Mouse (Mus musculus): ENCODE measurements at regions not wholly inside any gene's neighbourhood (a gene's known extent, or its start where the extent isn't known, plus 50 kb on each side); places are given as distances from the start of the nearest gene placed in this dataset.

- no peak for DNase-seq
These were observed 162.9 kb upstream of the Prok2 start for GRCm38 (mm10) chr6:99889055-99889454.

DNA sequence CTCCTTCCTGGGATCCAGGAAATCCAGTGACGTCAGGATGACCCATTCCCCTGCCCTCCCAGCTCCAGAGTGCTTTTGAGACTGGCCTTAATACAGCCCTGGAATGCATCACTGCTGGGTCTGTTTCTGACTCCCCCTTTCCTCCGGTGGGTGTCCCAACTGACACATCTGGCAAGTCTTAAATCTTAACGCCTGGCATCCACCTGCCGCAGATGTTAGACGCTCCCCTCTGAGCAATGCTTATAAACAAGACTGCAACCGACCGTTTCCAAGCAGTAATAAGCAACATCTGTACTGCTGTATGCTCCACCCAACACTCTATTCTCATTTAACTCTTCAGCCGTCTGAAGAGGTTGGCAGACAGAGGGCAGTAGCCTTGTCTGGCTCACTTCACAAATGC, 161.7 kb upstream of the Prok2 start:
- DNase-seq: no peak

- DNase-seq: no peak
These were observed 158.6 kb upstream of the Prok2 start for GRCm38 (mm10) chr6:99884755-99885154.

GRCm38 (mm10) chr6:99884054-99884453, 157.9 kb upstream of the Prok2 start:
- DNase-seq: no peak

- DNase-seq: no peak
These were observed 155.4 kb upstream of the Prok2 start for GRCm38 (mm10) chr6:99881606-99882005.

DNA sequence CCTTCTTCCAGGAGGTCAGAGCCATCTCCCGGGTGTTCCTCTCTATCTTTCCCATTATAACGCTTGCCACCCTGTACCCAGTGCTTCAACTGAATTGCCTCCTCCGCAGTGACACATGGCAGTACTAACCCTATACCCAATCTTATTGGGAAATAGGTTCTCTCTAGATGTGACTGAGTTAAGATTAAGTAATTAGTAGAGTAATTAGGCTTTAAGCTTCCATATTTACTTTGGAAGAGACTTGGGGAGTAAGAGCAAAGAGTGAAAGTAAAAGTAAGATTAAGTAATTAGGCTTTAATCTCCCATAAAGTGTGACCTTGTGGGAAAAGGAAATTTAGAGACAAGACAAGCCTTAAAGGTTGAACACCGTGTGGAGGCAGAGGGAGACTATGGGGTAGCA, 148.7 kb upstream of the Prok2 start:
- no peak for DNase-seq

GRCm38 (mm10) chr6:99874029-99874428, 147.8 kb upstream of the Prok2 start:
- no peak for DNase-seq

DNA sequence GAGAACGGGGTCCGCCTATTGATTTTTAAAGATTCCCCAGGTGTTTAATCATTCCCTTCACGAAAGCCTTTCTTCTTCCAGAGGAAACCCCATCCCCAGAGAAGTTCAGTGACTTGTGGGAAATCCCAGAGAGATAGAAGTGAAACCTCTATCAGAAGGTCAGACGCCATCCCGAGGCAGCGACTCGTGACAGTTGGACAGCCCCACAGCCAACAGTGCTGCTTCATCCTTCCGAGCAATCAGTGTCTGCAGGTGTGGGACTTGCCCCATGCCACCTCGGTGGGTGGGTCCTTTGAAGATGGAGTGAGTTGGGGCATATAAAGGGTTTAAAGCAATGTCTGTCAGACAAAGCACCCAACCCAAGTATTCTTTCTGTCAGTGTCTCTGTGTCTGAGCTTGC, 139.9 kb upstream of the Prok2 start:
- DNase-seq: no peak

DNA sequence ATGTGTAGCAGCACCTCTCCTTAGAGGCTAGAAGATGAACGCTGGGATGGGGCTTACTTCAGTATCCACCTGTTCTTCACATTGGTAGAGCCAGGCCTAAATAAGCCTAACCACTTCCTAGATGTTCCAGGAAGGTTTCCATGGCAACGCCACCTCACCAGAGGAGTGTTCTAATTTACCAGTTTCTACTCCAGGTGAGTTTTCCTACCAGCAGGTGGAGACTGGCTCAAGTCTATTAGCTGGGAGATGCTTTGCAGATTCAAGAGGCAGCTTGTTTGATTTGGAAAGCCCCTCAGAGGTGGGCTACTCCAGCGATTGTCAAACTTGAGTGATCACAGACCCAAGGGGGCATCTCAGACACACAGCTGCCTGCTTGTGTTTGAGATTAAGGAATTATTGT, 138.8 kb upstream of the Prok2 start:
- peak; percentile 14 for DNase-seq

DNA sequence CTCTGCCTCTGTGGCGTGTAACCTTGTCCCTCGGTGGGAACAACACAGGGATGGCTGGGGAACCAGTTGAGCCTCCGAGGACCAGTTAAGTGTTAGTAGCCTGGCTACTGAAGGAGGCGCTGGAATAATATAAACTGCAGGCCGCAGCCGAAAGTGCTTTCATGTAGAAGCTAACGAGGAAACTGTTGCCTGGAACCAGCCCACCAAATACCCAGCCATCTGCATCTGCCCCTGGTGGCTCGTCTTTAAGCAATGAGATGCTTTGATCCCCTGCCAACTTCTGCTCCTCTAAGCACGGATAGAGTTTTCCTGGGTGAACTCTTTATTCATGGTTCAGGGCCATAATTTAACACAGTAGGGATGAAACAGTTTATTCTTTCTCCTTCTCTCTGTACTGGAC, 137.2 kb upstream of the Prok2 start:
- DNase-seq: no peak

DNA sequence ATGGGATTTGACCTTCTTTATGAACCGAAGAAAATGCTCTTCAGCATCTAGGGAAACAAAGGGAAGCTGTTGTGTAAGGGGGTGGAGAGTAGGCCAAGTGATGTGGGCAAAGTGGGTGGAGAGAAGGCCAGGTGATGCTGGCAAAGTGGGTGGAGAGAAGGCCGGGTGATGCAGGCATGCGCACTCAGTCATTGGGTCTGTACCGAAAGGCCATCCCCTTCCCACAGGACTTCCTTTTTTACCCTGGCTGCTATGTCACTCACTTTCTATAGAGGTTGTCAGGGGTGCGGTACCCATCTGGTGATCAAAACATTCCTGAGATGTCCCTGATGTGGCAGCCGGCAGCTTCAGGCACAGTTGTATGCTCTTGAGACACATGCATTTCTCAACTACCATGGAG, 131.2 kb upstream of the Prok2 start:
- no peak for DNase-seq

DNA sequence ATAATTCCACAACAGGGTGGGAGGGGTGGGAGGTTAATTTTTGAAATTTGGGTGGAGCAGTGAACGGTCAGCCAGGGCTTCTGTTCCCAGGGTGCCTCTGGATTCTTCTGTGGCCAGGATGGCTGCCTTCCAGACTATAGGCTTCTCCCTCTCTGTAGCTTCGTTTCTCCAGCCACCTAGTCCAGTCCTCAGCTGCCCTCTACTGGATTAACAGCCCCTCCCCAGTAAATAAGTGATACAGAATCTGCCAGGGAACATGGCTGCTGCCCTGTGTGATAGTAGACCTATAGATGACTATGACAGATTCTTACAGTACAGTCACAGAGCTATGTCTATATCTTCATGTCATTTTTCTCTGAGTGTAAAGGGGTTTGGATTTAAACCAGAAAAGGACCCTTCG, 127.5 kb upstream of the Prok2 start:
- DNase-seq: no peak

DNA sequence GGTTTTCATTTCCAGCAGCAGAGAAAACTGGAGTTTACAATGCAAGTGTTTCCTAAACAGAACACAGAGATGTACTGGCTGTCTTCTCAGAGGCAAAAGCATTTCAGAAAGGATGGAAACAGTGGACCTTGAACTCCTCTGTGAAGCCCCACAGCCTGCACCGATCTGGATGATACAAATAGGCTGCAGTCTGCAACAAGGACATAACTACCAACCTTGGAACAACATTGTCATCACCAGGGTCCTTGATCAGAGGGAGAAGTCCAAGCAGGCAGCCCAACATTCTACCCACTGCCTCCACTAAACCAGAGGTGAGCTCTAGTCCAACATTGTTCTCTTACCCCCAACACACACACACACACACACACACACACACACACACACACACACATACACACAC, 124.5 kb upstream of the Prok2 start:
- no peak for DNase-seq

DNA sequence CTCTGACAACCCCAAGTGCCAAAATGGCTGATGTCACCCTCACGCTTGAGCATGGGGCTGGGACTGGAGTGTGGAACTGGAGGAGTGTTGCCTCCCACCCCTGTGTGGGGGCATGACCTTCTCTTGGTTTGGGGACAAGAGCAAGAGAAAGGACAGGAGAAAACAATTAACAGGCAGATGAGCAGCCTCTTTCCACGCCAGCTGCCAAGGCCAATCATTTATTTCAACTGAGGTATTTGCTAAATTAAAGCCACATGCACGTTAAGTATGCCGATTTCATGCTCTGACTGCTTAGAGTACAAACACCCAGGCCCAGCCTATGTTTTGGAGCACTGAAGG, 119.3 kb upstream of the Prok2 start:
- peak; percentile 9 for DNase-seq

DNA sequence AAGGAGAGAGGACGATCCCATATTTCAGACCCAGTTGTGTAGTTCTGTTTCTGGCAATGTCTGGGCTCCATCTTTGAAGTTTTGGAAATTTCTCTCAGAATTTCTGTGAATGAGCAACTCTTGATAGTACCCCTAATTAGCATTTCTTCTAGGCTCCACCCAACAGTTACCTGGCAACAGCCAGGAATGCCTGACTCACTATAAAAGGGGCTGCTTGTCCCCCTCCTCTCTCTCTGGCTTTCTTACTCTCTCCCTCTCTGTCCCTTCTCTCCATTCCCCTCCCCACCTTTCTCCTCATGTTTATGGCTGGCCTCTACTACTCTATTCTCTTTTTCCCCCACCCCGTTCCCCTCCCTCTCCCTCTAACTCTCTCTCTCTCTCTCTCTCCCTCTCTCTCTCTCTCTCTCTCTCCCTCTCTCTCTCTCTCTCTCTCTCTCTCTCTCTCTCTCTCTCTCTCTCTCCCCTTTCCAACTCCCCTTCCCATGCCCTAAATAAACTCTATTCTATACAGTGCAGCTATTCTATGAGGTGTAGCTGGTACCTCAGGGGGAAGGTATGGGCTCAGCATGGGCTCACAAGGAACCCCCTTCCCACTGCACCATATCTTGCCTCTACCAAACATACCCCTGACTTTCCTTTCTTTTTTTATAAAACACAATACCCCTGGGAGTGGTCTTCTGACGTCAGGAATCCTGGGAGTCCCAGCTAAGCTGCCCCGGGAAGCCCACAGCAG, 118.7 kb upstream of the Prok2 start:
- no peak for DNase-seq

GRCm38 (mm10) chr6:99843507-99843906, 117.3 kb upstream of the Prok2 start:
- DNase-seq: no peak

GRCm38 (mm10) chr6:99842723-99843122, 116.5 kb upstream of the Prok2 start:
- DNase-seq: no peak

DNA sequence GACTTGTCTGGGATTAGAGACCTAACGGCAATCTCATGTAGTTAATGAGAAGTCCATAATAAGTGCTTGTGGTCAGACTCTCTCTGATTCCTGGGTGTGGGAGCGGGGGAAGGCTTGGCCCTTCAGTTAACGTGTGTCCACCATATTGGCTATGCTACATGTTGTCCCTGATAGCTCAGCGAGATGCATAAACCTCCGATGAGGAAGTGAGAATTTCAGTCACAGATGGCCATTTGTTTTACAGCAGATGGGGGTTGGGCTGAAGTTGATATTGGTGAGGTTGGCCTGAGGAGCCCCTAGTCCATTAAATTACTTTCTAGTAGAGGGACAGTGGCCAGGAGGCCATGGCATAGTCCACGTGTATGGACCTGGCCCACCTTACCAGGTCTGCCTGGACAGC, 114.6 kb upstream of the Prok2 start:
- DNase-seq: no peak

GRCm38 (mm10) chr6:99833323-99833722, 107.1 kb upstream of the Prok2 start:
- DNase-seq: peak; percentile 75

DNA sequence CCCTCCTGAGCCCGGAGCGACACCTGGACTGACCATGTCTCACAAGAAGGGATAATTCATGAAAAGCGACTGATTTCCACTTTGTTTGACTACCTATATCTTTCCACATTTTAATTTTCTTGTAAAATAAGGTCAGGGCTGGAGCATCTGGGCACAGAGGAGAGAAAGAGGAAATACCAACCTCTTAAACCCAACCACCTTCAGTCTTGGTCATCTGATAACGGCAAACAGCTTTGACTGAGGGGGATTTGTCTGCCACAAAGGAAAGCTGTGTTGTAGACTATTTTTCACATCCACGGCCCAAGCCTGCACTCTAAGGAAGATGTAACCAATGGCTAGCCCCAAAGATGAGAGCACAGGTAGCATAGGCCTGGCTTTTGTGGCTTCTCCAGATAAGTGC, 101.4 kb upstream of the Prok2 start:
- DNase-seq: no peak

DNA sequence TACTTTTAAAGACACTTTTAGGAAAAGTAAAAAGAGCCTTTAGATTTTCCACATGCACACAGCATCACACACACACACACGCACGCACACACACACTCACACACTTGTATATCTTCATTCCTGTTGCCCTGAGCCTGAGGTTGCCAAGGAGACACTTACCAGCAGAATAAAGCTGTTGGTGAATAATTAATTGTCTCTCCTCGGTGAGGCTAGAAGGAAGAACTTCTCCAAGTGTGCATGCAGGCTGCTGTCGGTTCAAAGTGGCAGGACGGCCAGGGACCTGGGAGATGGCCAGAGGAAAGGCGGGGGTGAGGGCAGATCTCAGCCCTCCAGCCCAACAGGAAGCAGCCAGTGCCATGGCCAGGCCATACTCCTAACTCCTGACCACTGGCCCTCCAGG, 98.6 kb upstream of the Prok2 start:
- DNase-seq: peak; percentile 24

DNA sequence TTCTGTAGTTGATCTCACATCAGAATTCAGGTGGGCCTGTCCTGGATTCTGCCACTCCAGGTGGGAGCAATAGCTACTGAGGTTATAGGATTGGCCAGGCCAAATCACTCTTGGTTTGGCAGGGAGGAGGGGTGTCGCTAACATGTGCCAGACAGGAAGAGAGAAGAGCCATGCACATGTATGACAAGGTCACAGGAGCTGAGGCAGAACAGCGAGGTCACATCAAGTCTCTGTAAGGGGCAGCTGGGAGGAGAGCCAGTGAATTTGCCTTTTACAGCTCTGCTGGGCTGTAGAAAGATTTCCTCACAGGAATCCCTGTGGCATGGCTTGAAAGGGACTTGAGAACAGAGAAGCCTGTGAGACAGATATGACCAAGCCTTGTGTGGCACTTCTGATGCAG, 96.3 kb upstream of the Prok2 start:
- no peak for DNase-seq

DNA sequence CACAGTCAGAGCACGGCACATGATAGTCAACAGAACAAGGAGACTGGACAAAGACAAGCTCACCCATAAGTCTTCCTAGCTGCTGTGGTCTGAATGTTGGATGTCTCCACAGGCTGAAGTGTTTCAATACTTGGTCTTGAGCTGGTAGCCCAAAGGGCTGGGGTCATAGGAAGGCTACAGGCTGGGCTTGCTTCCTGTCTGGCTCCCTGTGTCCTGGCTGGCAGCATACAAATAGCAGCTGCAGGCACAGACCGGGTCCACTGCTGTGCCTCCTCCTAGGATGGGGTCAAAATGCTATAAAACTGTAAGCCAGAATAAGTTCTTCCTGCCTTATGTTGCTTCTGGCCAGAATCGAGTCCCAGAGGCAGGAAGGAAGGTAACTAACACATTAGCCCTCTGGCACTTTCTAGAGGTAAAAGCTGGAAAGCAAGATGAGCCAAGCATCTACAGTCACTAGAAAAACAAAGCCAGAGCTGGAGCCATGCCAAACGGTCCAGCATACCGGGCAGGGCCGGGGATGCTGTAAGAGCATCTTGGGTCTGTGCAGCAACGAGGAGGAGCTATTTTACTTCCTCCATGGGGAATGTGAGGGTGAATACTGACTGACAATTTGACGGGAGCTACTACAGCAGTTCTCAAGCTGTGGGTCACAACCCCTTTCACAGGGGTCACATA, 93.2 kb upstream of the Prok2 start:
- no peak for DNase-seq

DNA sequence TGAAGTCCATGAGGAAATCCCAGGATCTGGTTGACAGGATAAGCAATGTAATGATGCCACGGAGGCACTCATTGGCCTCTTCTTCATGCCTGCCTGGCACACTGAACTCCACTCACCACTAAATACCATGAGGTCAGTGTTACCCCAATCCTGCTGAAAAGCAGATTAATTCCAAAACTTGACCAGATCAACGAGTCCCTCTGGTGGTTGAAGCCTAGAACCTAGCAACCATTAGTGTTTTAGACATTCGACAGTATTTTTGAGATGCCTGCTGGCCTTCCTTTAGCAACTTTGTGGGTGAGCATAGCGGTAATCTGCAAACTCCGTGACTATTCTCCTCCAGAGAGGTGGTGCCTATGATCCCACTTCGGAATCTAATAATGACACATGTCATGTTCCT, 92.3 kb upstream of the Prok2 start:
- DNase-seq: no peak

DNA sequence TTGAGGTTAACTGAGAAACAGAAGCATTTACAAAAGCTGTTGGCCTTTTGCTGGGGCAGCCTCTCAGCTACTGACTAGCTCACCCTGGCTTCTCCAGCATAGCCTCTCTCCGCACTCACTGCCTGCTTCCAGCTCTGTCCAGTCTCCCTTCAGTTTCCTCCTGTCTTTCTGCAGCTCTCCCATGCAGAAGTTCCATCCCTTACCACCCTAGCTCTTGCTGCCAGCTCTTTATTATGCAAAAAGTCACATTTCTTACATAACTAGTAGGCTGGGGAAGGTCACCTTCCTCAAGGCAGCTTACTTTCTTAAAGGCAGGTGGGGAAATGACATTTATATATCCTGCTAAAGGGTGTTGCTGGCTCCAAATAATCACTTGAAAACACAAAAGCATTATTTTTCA, 91.1 kb upstream of the Prok2 start:
- no peak for DNase-seq
